Mouse (Mus musculus): ENCODE measurements at regions not wholly inside any gene's neighbourhood (a gene's known extent, or its start where the extent isn't known, plus 50 kb on each side); places are given as distances from the start of the nearest gene placed in this dataset.
"Not testable (repeated sequence)": the region's sequence is repeated elsewhere in the genome, so short reads cannot be mapped to it uniquely, and the experiment has no call there.

DNA sequence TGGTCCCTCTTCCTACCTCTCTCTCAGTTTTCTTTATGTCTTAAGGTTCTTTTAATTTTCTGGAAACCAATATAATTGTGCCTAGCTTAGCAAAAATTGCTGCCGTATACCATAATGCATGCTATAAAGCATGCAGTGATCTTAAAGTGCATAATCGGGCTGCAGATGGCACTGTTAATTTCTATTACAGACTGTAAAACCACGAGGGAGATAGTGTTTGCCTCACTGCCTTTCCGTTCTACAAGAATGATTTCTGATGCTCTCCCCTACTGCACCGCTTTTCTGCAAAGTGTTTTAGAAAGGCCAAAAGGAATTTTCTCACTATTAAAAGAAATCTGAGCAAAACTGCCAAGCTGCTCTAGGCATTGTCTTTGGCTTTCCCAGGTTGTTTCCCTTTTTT is 357.6 kb downstream of the Tusc1 start:
- ATAC-seq = peak; percentile 87
- no peak overlapping the region for H3K4me3 ChIP-seq (ENCODE audit: low read length)
- H3K4me2 ChIP-seq (ENCODE audit: low read length) = no peak overlapping the region
- H3K4me1 ChIP-seq (ENCODE audit: control insufficient read depth, insufficient read depth, low read depth, low read length) = no peaks in the 10 kb centered on the region
- H3K27me3 ChIP-seq (replicated peaks; ENCODE audit: control insufficient read depth, insufficient read depth, low read length) = no peaks in the 10 kb centered on the region
- H3K9ac ChIP-seq (ENCODE audit: low read depth, low read length) = no peak overlapping the region
- H3K36me3 ChIP-seq (ENCODE audit: control insufficient read depth, insufficient read depth, low read length) = no peaks in the 10 kb centered on the region
- H3K27ac ChIP-seq (ENCODE audit: low read depth, low read length) = no peak overlapping the region
- H3K9me3 ChIP-seq (ENCODE audit: control insufficient read depth, low read length) = no peaks in the 10 kb centered on the region
- WGBS = 52% methylated on average over 5 of the region's 5 CpGs

DNA sequence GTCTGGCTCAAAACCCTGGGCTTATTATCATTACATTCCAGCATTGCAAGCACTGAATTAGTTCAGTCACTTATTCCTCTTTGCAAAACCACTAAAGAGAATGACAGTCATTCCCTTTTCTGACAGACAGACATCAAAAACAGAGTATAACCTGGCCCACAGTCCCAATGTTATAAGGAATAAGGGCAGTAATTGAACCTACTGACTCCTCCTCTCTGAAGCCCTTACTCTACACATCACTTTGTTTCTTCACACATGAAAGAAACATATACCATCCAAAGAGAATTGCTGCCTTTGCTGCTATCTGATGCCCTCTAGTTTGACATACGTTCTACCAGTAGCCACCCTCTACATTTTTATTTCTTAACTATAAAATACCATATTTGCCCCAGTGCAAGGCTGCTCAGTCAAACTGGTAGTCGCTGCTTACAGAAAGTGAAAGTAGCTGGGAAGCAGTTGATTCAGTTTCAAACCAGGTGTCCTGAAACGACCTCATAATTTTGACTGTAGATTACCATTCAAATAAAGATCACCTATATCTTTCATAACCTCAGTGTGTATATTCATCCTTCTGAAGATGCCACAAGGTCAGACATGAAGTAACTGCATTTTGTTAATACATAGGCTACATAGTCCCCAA is 393.1 kb downstream of the Tusc1 start:
- Histone ChIP-seq H3K27me3 (replicated peaks; ENCODE audit: control insufficient read depth, insufficient read depth, low read length) (no peaks in the 10 kb centered on the region), H3K36me3 (ENCODE audit: control insufficient read depth, insufficient read depth, low read length) (no peaks in the 10 kb centered on the region), H3K4me1 (ENCODE audit: control insufficient read depth, insufficient read depth, low read depth, low read length) (no peaks in the 10 kb centered on the region), H3K4me2 (ENCODE audit: low read length) (no peak overlapping the region), H3K4me3 (ENCODE audit: low read length) (no peak overlapping the region), H3K9ac (ENCODE audit: low read depth, low read length) (no peak overlapping the region), H3K27ac (ENCODE audit: low read depth, low read length) (no peak overlapping the region), H3K9me3 (ENCODE audit: control insufficient read depth, low read length) (no peaks in the 10 kb centered on the region)
- no peak for ATAC-seq
- WGBS = 87% methylated on average over 3 of the region's 3 CpGs

DNA sequence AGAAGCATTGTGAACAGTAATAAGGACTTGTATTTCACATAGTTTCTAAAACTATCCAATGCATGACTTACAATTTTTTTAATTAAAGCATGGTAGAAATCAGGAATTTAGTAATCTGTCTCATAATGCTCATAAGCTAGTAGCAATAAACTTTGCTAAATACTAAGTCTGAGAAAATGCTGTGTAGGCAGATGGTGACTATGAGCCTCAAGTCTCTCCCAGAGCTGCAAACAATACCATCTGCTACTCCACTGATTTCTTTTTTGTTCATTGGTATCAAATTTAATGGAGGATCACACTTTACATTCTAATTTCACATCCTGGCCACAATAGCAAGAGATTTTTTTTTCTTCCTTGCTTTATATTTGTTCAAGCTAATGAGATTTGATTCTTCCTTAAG is 404.0 kb downstream of the Tusc1 start:
- no peak for ATAC-seq

DNA sequence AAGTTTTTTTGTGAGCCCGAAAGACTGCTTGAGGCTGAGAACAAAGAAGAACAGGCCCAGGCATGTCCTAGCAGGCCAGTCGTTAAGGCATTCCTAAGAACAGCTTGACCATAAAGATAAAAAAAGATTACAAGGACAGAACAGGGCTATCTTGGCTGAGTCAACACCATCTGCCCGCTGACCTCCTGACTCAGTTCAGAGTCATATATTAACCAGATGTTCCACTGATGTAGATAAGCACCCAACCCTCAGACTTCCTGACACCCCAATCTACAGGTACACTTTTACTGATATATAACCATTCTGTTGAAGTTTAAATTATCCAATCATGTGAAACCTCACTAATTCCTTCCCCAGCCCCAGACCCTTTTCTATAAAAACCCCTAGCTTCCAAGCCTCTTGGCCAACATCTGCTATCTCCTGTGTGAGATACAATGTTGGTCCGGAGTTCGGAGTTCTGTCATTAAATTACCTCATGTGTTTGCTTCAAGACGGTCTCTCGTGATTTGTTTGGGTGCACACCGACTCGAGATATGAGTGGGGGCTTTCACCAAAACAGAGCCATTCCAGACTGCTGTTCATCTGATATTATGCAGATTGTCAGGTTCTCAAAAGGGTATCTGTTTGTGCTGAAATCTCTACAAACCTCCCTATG is 413.8 kb downstream of the Tusc1 start:
- Histone ChIP-seq H3K4me1 (ENCODE audit: control insufficient read depth, insufficient read depth, low read depth, low read length) (no peaks in the 10 kb centered on the region), H3K4me3 (ENCODE audit: low read length) (no peak overlapping the region), H3K9me3 (ENCODE audit: control insufficient read depth, low read length) (no peaks in the 10 kb centered on the region), H3K9ac (ENCODE audit: low read depth, low read length) (no peak overlapping the region), H3K4me2 (ENCODE audit: low read length) (no peak overlapping the region), H3K36me3 (ENCODE audit: control insufficient read depth, insufficient read depth, low read length) (no peaks in the 10 kb centered on the region), H3K27me3 (replicated peaks; ENCODE audit: control insufficient read depth, insufficient read depth, low read length) (no peaks in the 10 kb centered on the region), H3K27ac (ENCODE audit: low read depth, low read length) (no peak overlapping the region)
- 89% methylated on average over 9 of the region's 9 CpGs for WGBS
- ATAC-seq = no peak

More for the DNA sequence above, 404.0 kb downstream of the Tusc1 start:
- Histone ChIP-seq H3K9me3 (ENCODE audit: control insufficient read depth, low read length) (no peaks in the 10 kb centered on the region), H3K4me3 (ENCODE audit: low read length) (no peak overlapping the region), H3K4me1 (ENCODE audit: control insufficient read depth, insufficient read depth, low read depth, low read length) (no peaks in the 10 kb centered on the region), H3K27me3 (replicated peaks; ENCODE audit: control insufficient read depth, insufficient read depth, low read length) (no peaks in the 10 kb centered on the region), H3K36me3 (ENCODE audit: control insufficient read depth, insufficient read depth, low read length) (no peaks in the 10 kb centered on the region), H3K4me2 (ENCODE audit: low read length) (no peak overlapping the region), H3K27ac (ENCODE audit: low read depth, low read length) (no peak overlapping the region), H3K9ac (ENCODE audit: low read depth, low read length) (no peak overlapping the region)

DNA sequence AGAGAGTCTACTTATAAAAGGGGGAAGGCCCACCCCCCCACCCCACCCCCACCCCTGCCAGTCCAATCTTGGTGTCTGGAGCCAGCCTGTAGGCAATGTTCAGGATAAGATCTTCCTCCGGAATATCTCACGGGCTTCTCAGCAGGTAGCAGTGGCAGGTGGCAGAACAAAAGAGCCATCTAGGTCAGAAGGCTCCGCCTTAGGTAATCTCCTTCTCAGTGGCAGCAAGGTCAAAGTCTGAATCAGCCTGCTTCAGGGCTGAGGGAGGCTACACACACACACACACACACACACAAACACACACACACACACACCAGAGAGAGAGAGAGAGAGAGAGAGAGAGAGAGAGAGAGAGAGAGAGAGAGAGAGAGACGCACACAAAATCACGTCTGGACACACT is 431.8 kb downstream of the Tusc1 start:
- H3K27me3 ChIP-seq (replicated peaks; ENCODE audit: control insufficient read depth, insufficient read depth, low read length); H3K36me3 ChIP-seq (ENCODE audit: control insufficient read depth, insufficient read depth, low read length); ATAC-seq; H3K9me3 ChIP-seq (ENCODE audit: control insufficient read depth, low read length); H3K9ac ChIP-seq (ENCODE audit: low read depth, low read length); H3K4me1 ChIP-seq (ENCODE audit: control insufficient read depth, insufficient read depth, low read depth, low read length); H3K27ac ChIP-seq (ENCODE audit: low read depth, low read length); H3K4me2 ChIP-seq (ENCODE audit: low read length); H3K4me3 ChIP-seq (ENCODE audit: low read length): not testable (repeated sequence)
- WGBS = 59% methylated on average over 5 of the region's 5 CpGs
